Mouse (Mus musculus) lung, postnatal 0 days (tissue): ENCODE measurements around the gene Hira. TPM values are rescaled to one million over a fixed set of nuclear protein-coding genes. Genes with fewer than 3 reads are reported as not detected.
A peak's percentile ranks its signal among the peaks of the same experiment; 100 is the strongest.
"Not testable (repeated sequence)": the region's sequence is repeated elsewhere in the genome, so short reads cannot be mapped to it uniquely, and the experiment has no call there.

Experiments used
- ATAC-seq: fragments of 200-750 bp; cut with Nextera tagmentation; 2 replicates; pipeline ENCODE4 v1.8.0; 2017; ENCODE audit warnings: moderate library complexity
- DNase-seq: peaks from one replicate; pipeline ENCODE4 v3.0.0-alpha.2; 2016; ENCODE audit warnings: low spot score
- H3K27ac ChIP-seq: fragments of 300-500 bp; sonication (generic); 2 replicates; pipeline ENCODE4 v1.5.1; 2014; ENCODE audit warnings: antibody characterized with exemption, mild to moderate bottlenecking, low read length, mixed read lengths
- H3K27me3 ChIP-seq: fragments of 300-500 bp; sonication (generic); replicated peaks from 2 replicates; pipeline ENCODE4 v1.6.1; 2014; ENCODE audit warnings: low read length, mixed read lengths; ENCODE audit not compliant: insufficient read depth
- H3K36me3 ChIP-seq: fragments of 300-500 bp; sonication (generic); 2 replicates; pipeline ENCODE4 v1.6.1; 2014; ENCODE audit warnings: low read length, mixed read lengths; ENCODE audit not compliant: insufficient read depth
- H3K4me1 ChIP-seq: fragments of 300-500 bp; sonication (generic); 2 replicates; pipeline ENCODE4 v1.6.1; 2014; ENCODE audit warnings: antibody characterized with exemption, low read depth, low read length, mixed read lengths; ENCODE audit not compliant: insufficient read depth
- H3K4me2 ChIP-seq: fragments of 300-500 bp; sonication (generic); replicated peaks from 2 replicates; pipeline ENCODE4 v1.6.1; 2014; ENCODE audit warnings: low read depth, mild to moderate bottlenecking, low read length, moderate library complexity, mixed read lengths
- H3K4me3 ChIP-seq: fragments of 300-500 bp; sonication (generic); 2 replicates; pipeline ENCODE4 v1.5.1; 2014; ENCODE audit warnings: low read depth, low read length
- H3K9ac ChIP-seq: fragments of 300-500 bp; sonication (generic); replicated peaks from 2 replicates; pipeline ENCODE4 v1.6.1; 2014; ENCODE audit warnings: low read depth, mild to moderate bottlenecking
- H3K9me3 ChIP-seq: fragments of 300-500 bp; sonication (generic); 2 replicates; pipeline ENCODE4 v1.6.1; 2016; ENCODE audit warnings: low read length, mixed read lengths
- CTCF ChIP-seq: IDR thresholded peaks from 2 replicates; pipeline ENCODE4 v1.5.1; 2016; ENCODE audit warnings: antibody characterized with exemption, mild to moderate bottlenecking
- EP300 ChIP-seq: IDR thresholded peaks from 2 replicates; pipeline ENCODE4 v1.6.1; 2016; ENCODE audit warnings: antibody characterized with exemption, mild to moderate bottlenecking, control low read depth
- WGBS: fragments of 180-500 bp; shearing (Covaris S2); extraction: QIAGEN DNeasy Blood & Tissue Kit; methylation state at CpG from one replicate; pipeline ENCODE4 v1.1.7; 2014; 5-methylcytosine and 5-hydroxymethylcytosine counted together
- polyA plus RNA-seq: library from polyadenylated mRNA; unstranded; fragments of >200 nt; fragmentation: Nextera tagmentation; extraction: Ambion mirVana; gene quantifications from 2 replicates; pipeline ENCODE4 v1.2.1, GENCODE M21; 2015

Gene Hira
- polyA plus RNA-seq, 1 experiment from 2014 or later = 8.4 TPM

GRCm38 (mm10) chr16:18948941-18949340 lies 72.1 kb downstream of the Hira start:
- 96% methylated on average over 9 of the region's 9 CpGs for WGBS
- H3K27me3 ChIP-seq = no peaks in the 10 kb centered on the region
- H3K4me3 ChIP-seq = no peak overlapping the region
- no peak for TF ChIP-seq EP300
- no peak for TF ChIP-seq CTCF
- H3K36me3 ChIP-seq = peaks cover 40% of the 10 kb centered on the region
- H3K4me2 ChIP-seq = no peak overlapping the region
- DNase-seq (no peak), ATAC-seq (no peak)
- H3K4me1 ChIP-seq = no peaks in the 10 kb centered on the region
- no peak overlapping the region for H3K9ac ChIP-seq
- H3K27ac ChIP-seq = no peak overlapping the region
- no peaks in the 10 kb centered on the region for H3K9me3 ChIP-seq

GRCm38 (mm10) chr16:18950351-18950750 lies 73.5 kb downstream of the Hira start:
- no peak overlapping the region for H3K9ac ChIP-seq
- no peak overlapping the region for H3K27ac ChIP-seq
- TF ChIP-seq EP300 (no peak), CTCF (no peak)
- no peaks in the 10 kb centered on the region for H3K4me1 ChIP-seq
- no peak overlapping the region for H3K4me3 ChIP-seq
- H3K27me3 ChIP-seq = no peaks in the 10 kb centered on the region
- 80% methylated on average over 2 of the region's 2 CpGs for WGBS
- DNase-seq = no peak
- H3K9me3 ChIP-seq = no peaks in the 10 kb centered on the region
- peaks cover 54% of the 10 kb centered on the region for H3K36me3 ChIP-seq
- ATAC-seq = no peak
- no peak overlapping the region for H3K4me2 ChIP-seq

GRCm38 (mm10) chr16:18952813-18953212 lies 76.0 kb downstream of the Hira start:
- no peak for ATAC-seq
- Histone ChIP-seq H3K4me3 (no peak overlapping the region), H3K27me3 (no peaks in the 10 kb centered on the region), H3K9ac (no peak overlapping the region), H3K4me1 (no peaks in the 10 kb centered on the region), H3K27ac (no peak overlapping the region), H3K4me2 (no peak overlapping the region), H3K36me3 (peaks cover 59% of the 10 kb centered on the region), H3K9me3 (no peaks in the 10 kb centered on the region)
- DNase-seq = no peak
- TF ChIP-seq CTCF (no peak), EP300 (no peak)

- H3K9me3 ChIP-seq = no peaks in the 10 kb centered on the region
- H3K27me3 ChIP-seq = no peaks in the 10 kb centered on the region
- no peak overlapping the region for H3K4me3 ChIP-seq
- H3K4me1 ChIP-seq = no peaks in the 10 kb centered on the region
- 76% methylated on average over 3 of the region's 3 CpGs for whole genome bisulfite sequencing
- H3K9ac ChIP-seq = no peak overlapping the region
- H3K36me3 ChIP-seq = peaks cover 41% of the 10 kb centered on the region
- no peak overlapping the region for H3K27ac ChIP-seq
- DNase-seq = no peak
- no peak overlapping the region for H3K4me2 ChIP-seq
- no peak for ATAC-seq
- TF ChIP-seq EP300 (no peak), CTCF (no peak)
These were observed 78.2 kb downstream of the Hira start for GRCm38 (mm10) chr16:18955070-18955469.

- Histone ChIP-seq H3K4me2 (no peak overlapping the region), H3K9ac (no peak overlapping the region), H3K27ac (no peak overlapping the region), H3K4me1 (no peaks in the 10 kb centered on the region), H3K36me3 (peaks cover 23% of the 10 kb centered on the region), H3K27me3 (no peaks in the 10 kb centered on the region), H3K9me3 (no peaks in the 10 kb centered on the region; the same call in 1 of the 2 replicates), H3K4me3 (no peak overlapping the region)
- no peak for TF ChIP-seq EP300
- DNase-seq = no peak
- ATAC-seq = no peak
These were observed 86.6 kb downstream of the Hira start for GRCm38 (mm10) chr16:18963486-18963885.

- 71% methylated on average over 9 of the region's 9 CpGs for WGBS
- Histone ChIP-seq H3K9me3 (no peaks in the 10 kb centered on the region), H3K27ac (no peak overlapping the region), H3K4me1 (no peaks in the 10 kb centered on the region), H3K36me3 (peaks cover 13% of the 10 kb centered on the region; the same call in 1 of the 2 replicates), H3K27me3 (no peaks in the 10 kb centered on the region), H3K4me2 (no peak overlapping the region), H3K9ac (no peak overlapping the region), H3K4me3 (no peak overlapping the region)
- DNase-seq (no peak), ATAC-seq (no peak)
- no peak for TF ChIP-seq CTCF
- TF ChIP-seq EP300 = no peak
These were observed 92.7 kb downstream of the Hira start for GRCm38 (mm10) chr16:18969420-18970128.

GRCm38 (mm10) chr16:18970837-18971236 lies 94.0 kb downstream of the Hira start:
- Histone ChIP-seq H3K9me3 (no peaks in the 10 kb centered on the region), H3K9ac (no peak overlapping the region), H3K27me3 (no peaks in the 10 kb centered on the region), H3K36me3 (peaks cover 13% of the 10 kb centered on the region; the same call in 1 of the 2 replicates), H3K4me2 (no peak overlapping the region), H3K4me3 (no peak overlapping the region), H3K4me1 (no peaks in the 10 kb centered on the region), H3K27ac (peak overlapping the region; percentile 72)
- TF ChIP-seq EP300 (peak; percentile 79), CTCF (no peak)
- ATAC-seq (peak; percentile 88), DNase-seq (peak; percentile 44)
- WGBS = 39% methylated on average over 3 of the region's 3 CpGs

- not testable (repeated sequence) for H3K4me2 ChIP-seq, H3K27me3 ChIP-seq, H3K36me3 ChIP-seq, ATAC-seq, H3K27ac ChIP-seq, H3K4me3 ChIP-seq, H3K4me1 ChIP-seq, H3K9ac ChIP-seq, DNase-seq, H3K9me3 ChIP-seq
- WGBS = 80% methylated on average over 23 of the region's 23 CpGs
These were observed 98.8 kb downstream of the Hira start for GRCm38 (mm10) chr16:18975665-18976064.
